Mouse (Mus musculus) midbrain, embryonic 16.5 days (tissue): Measurements from ENCODE around the gene Kars. TPM values are rescaled to one million over a fixed set of nuclear protein-coding genes. Genes with fewer than 3 reads are reported as not detected.

Experiments
- ATAC-seq: fragments of 200-750 bp; cut with Nextera tagmentation; 2 replicates; pipeline ENCODE4 v1.8.0; 2017; ENCODE audit warnings: moderate TSS enrichment
- H3K27ac ChIP-seq: fragments of 300-500 bp; sonication (generic); 2 replicates; pipeline ENCODE4 v1.5.1; 2014; ENCODE audit warnings: mild to moderate bottlenecking, low read length, mixed read lengths
- H3K27me3 ChIP-seq: fragments of 300-500 bp; sonication (generic); 2 replicates; pipeline ENCODE4 v1.6.1; 2014; ENCODE audit warnings: low read depth, low read length, mixed read lengths; ENCODE audit not compliant: control insufficient read depth, insufficient read depth
- H3K36me3 ChIP-seq: fragments of 300-500 bp; sonication (generic); 2 replicates; pipeline ENCODE4 v1.6.1; 2014; ENCODE audit warnings: mild to moderate bottlenecking, low read length, moderate library complexity, mixed read lengths; ENCODE audit not compliant: control insufficient read depth, insufficient read depth
- H3K4me1 ChIP-seq: fragments of 300-500 bp; sonication (generic); 2 replicates; pipeline ENCODE4 v1.6.1; 2014; ENCODE audit warnings: mild to moderate bottlenecking, low read length, mixed read lengths; ENCODE audit not compliant: control insufficient read depth, insufficient read depth
- H3K4me2 ChIP-seq: fragments of 300-500 bp; sonication (generic); 2 replicates; pipeline ENCODE4 v1.6.1; 2014; ENCODE audit warnings: mild to moderate bottlenecking, low read length, mixed read lengths
- H3K4me3 ChIP-seq: fragments of 300-500 bp; sonication (generic); 2 replicates; pipeline ENCODE4 v1.5.1; 2014; ENCODE audit warnings: low read depth, mild to moderate bottlenecking, low read length, moderate library complexity, mixed read lengths
- H3K9ac ChIP-seq: fragments of 300-500 bp; sonication (generic); 2 replicates; pipeline ENCODE4 v1.6.1; 2014; ENCODE audit warnings: low read depth, low read length, mixed read lengths
- H3K9me3 ChIP-seq: fragments of 300-500 bp; sonication (generic); replicated peaks from 2 replicates; pipeline ENCODE4 v1.6.1; 2014; ENCODE audit warnings: mild to moderate bottlenecking, low read length, mixed read lengths; ENCODE audit not compliant: control insufficient read depth, poor library complexity, severe bottlenecking
- WGBS: fragments of 180-500 bp; shearing (Covaris S2); extraction: QIAGEN DNeasy Blood & Tissue Kit; methylation state at CpG from one replicate; pipeline ENCODE4 v1.1.7; 2014; 5-methylcytosine and 5-hydroxymethylcytosine counted together
- polyA plus RNA-seq: library from polyadenylated mRNA; unstranded; fragments of >200 nt; fragmentation: Nextera tagmentation; extraction: Ambion mirVana; gene quantifications from 2 replicates; pipeline ENCODE4 v1.2.1, GENCODE M21; 2015

The Kars gene
- 162 TPM in 2 replicates for polyA plus RNA-seq

GRCm38 (mm10) chr8:112010997-112011815 lies at the start of gene Kars, which contains the start of gene Terf2ip:
Gene Kars (minus strand): TSS chr8:112011323.
Gene Terf2ip (plus strand): TSS chr8:112011398.
- peak within 1 kb of the TSS; percentile 93 for H3K4me3 ChIP-seq
- ATAC-seq = peak; percentile 94
- H3K27me3 ChIP-seq = no peaks in the 10 kb centered on the region
- H3K36me3 ChIP-seq = no peaks in the 10 kb centered on the region
- H3K4me2 ChIP-seq = peak within 1 kb of the TSS; percentile 81
- H3K4me1 ChIP-seq = peaks cover 21% of the 10 kb centered on the region
- WGBS = under 1% methylated on average over 61 of the region's 61 CpGs
- H3K9ac ChIP-seq = peak within 1 kb of the TSS; percentile 89
- H3K9me3 ChIP-seq = no peaks in the 10 kb centered on the region
- peak within 1 kb of the TSS; percentile 76 for H3K27ac ChIP-seq

GRCm38 (mm10) chr8:112054456-112054855 lies 43.3 kb upstream of the Kars start:
- Histone ChIP-seq H3K27ac (no peak overlapping the region), H3K4me2 (no peak overlapping the region), H3K36me3 (no peaks in the 10 kb centered on the region), H3K9me3 (no peaks in the 10 kb centered on the region), H3K27me3 (no peaks in the 10 kb centered on the region), H3K4me1 (no peaks in the 10 kb centered on the region), H3K4me3 (no peak overlapping the region), H3K9ac (no peak overlapping the region)
- no peak for ATAC-seq

- Histone ChIP-seq H3K27ac (no peak overlapping the region), H3K27me3 (no peaks in the 10 kb centered on the region), H3K36me3 (no peaks in the 10 kb centered on the region), H3K9me3 (no peaks in the 10 kb centered on the region), H3K4me3 (no peak overlapping the region), H3K4me2 (no peak overlapping the region), H3K9ac (no peak overlapping the region), H3K4me1 (no peaks in the 10 kb centered on the region; the same call in 1 of the 2 replicates)
- WGBS = 78% methylated on average over 9 of the region's 9 CpGs
- no peak for ATAC-seq
Measured at GRCm38 (mm10) chr8:112051537-112051936, 40.4 kb upstream of the Kars start.

- Histone ChIP-seq H3K27ac (no peak overlapping the region), H3K4me1 (no peaks in the 10 kb centered on the region; the same call in 1 of the 2 replicates), H3K27me3 (no peaks in the 10 kb centered on the region), H3K9ac (no peak overlapping the region), H3K9me3 (no peaks in the 10 kb centered on the region), H3K4me2 (no peak overlapping the region), H3K36me3 (no peaks in the 10 kb centered on the region), H3K4me3 (no peak overlapping the region)
- WGBS = 80% methylated on average over 6 of the region's 6 CpGs
- ATAC-seq = no peak
Measured at GRCm38 (mm10) chr8:112049984-112050383, 38.9 kb upstream of the Kars start.

- ATAC-seq = no peak
- no peaks in the 10 kb centered on the region for H3K9me3 ChIP-seq
- 63% methylated on average over 6 of the region's 6 CpGs for WGBS
- H3K4me3 ChIP-seq = no peak overlapping the region
- H3K9ac ChIP-seq = no peak overlapping the region
- H3K4me1 ChIP-seq = no peaks in the 10 kb centered on the region; the same call in 1 of the 2 replicates
- no peak overlapping the region for H3K4me2 ChIP-seq
- H3K27me3 ChIP-seq = no peaks in the 10 kb centered on the region
- H3K27ac ChIP-seq = no peak overlapping the region
- H3K36me3 ChIP-seq = no peaks in the 10 kb centered on the region
Measured at GRCm38 (mm10) chr8:112048293-112048692, 37.2 kb upstream of the Kars start.

- no peaks in the 10 kb centered on the region for H3K27me3 ChIP-seq
- H3K36me3 ChIP-seq = no peaks in the 10 kb centered on the region
- no peaks in the 10 kb centered on the region; the same call in 1 of the 2 replicates for H3K4me1 ChIP-seq
- H3K4me2 ChIP-seq = no peak overlapping the region
- peak; percentile 86 for ATAC-seq
- H3K9me3 ChIP-seq = no peaks in the 10 kb centered on the region
- H3K9ac ChIP-seq = no peak overlapping the region
- WGBS = 3% methylated on average over 7 of the region's 7 CpGs
- H3K27ac ChIP-seq = no peak overlapping the region
- H3K4me3 ChIP-seq = no peak overlapping the region
Measured at GRCm38 (mm10) chr8:112045896-112046295, 34.8 kb upstream of the Kars start.

GRCm38 (mm10) chr8:112045182-112045581 lies 34.1 kb upstream of the Kars start:
- no peaks in the 10 kb centered on the region for H3K36me3 ChIP-seq
- no peak overlapping the region for H3K9ac ChIP-seq
- no peak overlapping the region for H3K4me3 ChIP-seq
- H3K27me3 ChIP-seq = no peaks in the 10 kb centered on the region
- H3K4me2 ChIP-seq = no peak overlapping the region
- H3K4me1 ChIP-seq = no peaks in the 10 kb centered on the region; the same call in 1 of the 2 replicates
- ATAC-seq = no peak
- 80% methylated on average over 5 of the region's 5 CpGs for WGBS
- no peak overlapping the region for H3K27ac ChIP-seq
- H3K9me3 ChIP-seq = no peaks in the 10 kb centered on the region

GRCm38 (mm10) chr8:112037521-112037920 lies 26.4 kb upstream of the Kars start:
- no peaks in the 10 kb centered on the region for H3K9me3 ChIP-seq
- no peaks in the 10 kb centered on the region for H3K36me3 ChIP-seq
- H3K9ac ChIP-seq = no peak overlapping the region
- 89% methylated on average over 18 of the region's 18 CpGs for WGBS
- H3K4me1 ChIP-seq = no peaks in the 10 kb centered on the region
- no peak overlapping the region for H3K4me3 ChIP-seq
- no peaks in the 10 kb centered on the region for H3K27me3 ChIP-seq
- no peak overlapping the region for H3K27ac ChIP-seq
- H3K4me2 ChIP-seq = no peak overlapping the region
- ATAC-seq = no peak

- H3K4me3 ChIP-seq = no peak overlapping the region
- no peak overlapping the region for H3K4me2 ChIP-seq
- no peaks in the 10 kb centered on the region for H3K4me1 ChIP-seq
- no peak overlapping the region for H3K9ac ChIP-seq
- no peaks in the 10 kb centered on the region for H3K27me3 ChIP-seq
- WGBS = 18% methylated on average over 8 of the region's 8 CpGs
- no peak for ATAC-seq
- H3K27ac ChIP-seq = no peak overlapping the region
- H3K36me3 ChIP-seq = no peaks in the 10 kb centered on the region
- no peaks in the 10 kb centered on the region for H3K9me3 ChIP-seq
Measured at GRCm38 (mm10) chr8:112034603-112035002, 23.5 kb upstream of the Kars start.
